Mouse (Mus musculus) spleen, adult 2 months (tissue): Measurements from ENCODE around the gene Ednra.

Experiments
- CTCF ChIP-seq: fragments of 200-500 bp; IDR thresholded peaks from 2 replicates; pipeline ENCODE4 v1.5.1; 2011; ENCODE audit warnings: mild to moderate bottlenecking, inconsistent platforms; ENCODE audit not compliant: insufficient read depth, insufficient read length, insufficient replicate concordance; ENCODE audit errors: extremely low read depth
- POLR2A ChIP-seq: fragments of 200-500 bp; IDR thresholded peaks from 2 replicates; pipeline ENCODE4 v1.6.1; 2011; ENCODE audit warnings: low read depth, low read length, inconsistent platforms

GRCm38 (mm10) chr8:77640093-77640839, 84.0 kb downstream of the Ednra start:
- no peak for TF ChIP-seq POLR2A
- TF ChIP-seq CTCF = no peak
